Mouse (Mus musculus) limb, embryonic 12.5 days (tissue): ENCODE data around the gene Smarcal1. TPM values are rescaled to one million over a fixed set of nuclear protein-coding genes. Genes with fewer than 3 reads are reported as not detected.

ENCODE experiments used
- ATAC-seq: fragments of 200-750 bp; cut with Nextera tagmentation; 2 replicates; pipeline ENCODE4 v1.8.0; 2017; ENCODE audit warnings: low read depth, moderate TSS enrichment; ENCODE audit not compliant: insufficient number of reproducible peaks, insufficient read depth, low FRiP score, low TSS enrichment
- H3K27ac ChIP-seq: fragments of 300-500 bp; sonication (generic); 2 replicates; pipeline ENCODE4 v1.5.1; 2016; ENCODE audit warnings: mild to moderate bottlenecking, moderate library complexity
- H3K27me3 ChIP-seq: fragments of 300-500 bp; sonication (generic); 2 replicates; pipeline ENCODE4 v1.6.1; 2016; ENCODE audit warnings: mild to moderate bottlenecking, moderate library complexity
- H3K36me3 ChIP-seq: fragments of 300-500 bp; sonication (generic); 2 replicates; pipeline ENCODE4 v1.6.1; 2016; ENCODE audit warnings: mild to moderate bottlenecking, moderate library complexity
- H3K4me1 ChIP-seq: fragments of 300-500 bp; sonication (generic); replicated peaks from 2 replicates; pipeline ENCODE4 v1.6.1; 2016
- H3K4me2 ChIP-seq: fragments of 300-500 bp; sonication (generic); 2 replicates; pipeline ENCODE4 v1.6.1; 2016; ENCODE audit warnings: mild to moderate bottlenecking, moderate library complexity
- H3K4me3 ChIP-seq: fragments of 300-500 bp; sonication (generic); replicated peaks from 2 replicates; pipeline ENCODE4 v1.5.1; 2016; ENCODE audit warnings: mild to moderate bottlenecking
- H3K9ac ChIP-seq: fragments of 300-500 bp; sonication (generic); replicated peaks from 2 replicates; pipeline ENCODE4 v1.6.1; 2016; ENCODE audit warnings: mild to moderate bottlenecking, moderate library complexity
- H3K9me3 ChIP-seq: fragments of 300-500 bp; sonication (generic); 2 replicates; pipeline ENCODE4 v1.6.1; 2016; ENCODE audit warnings: mild to moderate bottlenecking, moderate library complexity
- WGBS: fragments of 180-500 bp; shearing (Covaris S2); methylation state at CpG from one replicate; pipeline ENCODE4 v1.1.7; 2016; 5-methylcytosine and 5-hydroxymethylcytosine counted together
- polyA plus RNA-seq: library from polyadenylated mRNA; unstranded; fragments of >200 nt; fragmentation: Nextera tagmentation; extraction: Ambion mirVana; gene quantifications from 2 replicates; pipeline ENCODE4 v1.2.1, GENCODE M21; 2016

Gene Smarcal1
- polyA plus RNA-seq, 1 experiment from 2014 or later = 34.7 TPM

DNA sequence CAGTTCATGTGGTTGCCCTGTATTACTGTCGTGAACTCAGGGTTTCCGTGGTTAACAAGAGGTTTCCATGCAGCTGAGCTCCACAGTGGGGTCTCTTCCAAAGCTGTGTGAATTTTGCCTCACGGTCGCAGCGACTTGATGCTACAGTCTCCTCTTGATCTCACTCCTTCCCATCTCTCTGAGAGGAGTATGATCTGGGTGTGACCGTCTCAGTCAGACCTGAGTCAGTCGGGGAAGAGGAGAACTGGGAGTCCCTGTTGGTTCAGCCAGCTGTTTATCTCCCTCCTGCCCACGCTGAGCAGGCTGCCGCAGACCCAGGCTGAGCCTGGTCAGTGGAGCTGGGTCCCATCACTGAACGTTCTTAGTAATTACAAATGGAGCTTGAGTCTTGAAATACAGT lies 26.1 kb downstream of the Smarcal1 start:
- WGBS = 87% methylated on average over 10 of the region's 10 CpGs
- H3K27me3 ChIP-seq = no peaks in the 10 kb centered on the region

GRCm38 (mm10) chr1:72609887-72610877 lies 27.1 kb downstream of the Smarcal1 start:
- Histone ChIP-seq H3K4me1 (no peaks in the 10 kb centered on the region), H3K4me3 (no peak overlapping the region), H3K27ac (no peak overlapping the region), H3K36me3 (peaks cover 91% of the 10 kb centered on the region), H3K27me3 (no peaks in the 10 kb centered on the region), H3K4me2 (no peak overlapping the region), H3K9me3 (no peaks in the 10 kb centered on the region), H3K9ac (no peak overlapping the region)
- WGBS = 81% methylated on average over 23 of the region's 23 CpGs
- ATAC-seq = no peak

More for the DNA sequence above, 26.1 kb downstream of the Smarcal1 start:
- Histone ChIP-seq H3K4me3 (no peak overlapping the region), H3K27ac (no peak overlapping the region), H3K9me3 (no peaks in the 10 kb centered on the region), H3K4me1 (no peaks in the 10 kb centered on the region), H3K36me3 (peaks cover 90% of the 10 kb centered on the region), H3K9ac (no peak overlapping the region), H3K4me2 (no peak overlapping the region)
- ATAC-seq = no peak

GRCm38 (mm10) chr1:72612172-72612571 lies 29.1 kb downstream of the Smarcal1 start:
- no peaks in the 10 kb centered on the region for H3K9me3 ChIP-seq
- peaks cover 97% of the 10 kb centered on the region for H3K36me3 ChIP-seq
- H3K4me2 ChIP-seq = no peak overlapping the region
- H3K9ac ChIP-seq = no peak overlapping the region
- no peak overlapping the region for H3K4me3 ChIP-seq
- no peak overlapping the region for H3K27ac ChIP-seq
- no peaks in the 10 kb centered on the region for H3K27me3 ChIP-seq
- no peak for ATAC-seq
- H3K4me1 ChIP-seq = no peaks in the 10 kb centered on the region
- 93% methylated on average over 6 of the region's 6 CpGs for WGBS

DNA sequence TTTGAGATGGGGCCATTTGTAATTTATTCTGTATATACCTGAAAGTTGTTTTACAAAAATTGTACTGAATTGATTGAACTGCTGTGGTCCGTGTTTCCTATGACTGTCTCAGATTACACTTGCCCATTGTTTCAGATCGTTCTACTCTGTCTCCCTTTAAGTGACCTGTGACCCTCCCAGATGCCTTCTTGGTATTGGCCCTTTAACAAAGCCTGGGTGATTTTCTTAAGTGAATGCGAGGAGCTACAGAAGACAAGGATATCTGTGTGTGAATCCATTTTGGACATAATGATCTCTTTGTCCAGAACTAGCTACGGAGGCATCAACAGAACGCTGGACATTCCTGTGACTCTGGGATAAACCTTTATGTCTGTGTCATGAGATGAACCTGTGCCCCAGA lies 52.2 kb downstream of the Smarcal1 start:
- Histone ChIP-seq H3K4me1 (no peaks in the 10 kb centered on the region), H3K9ac (no peak overlapping the region), H3K27ac (no peak overlapping the region), H3K4me2 (no peak overlapping the region), H3K36me3 (peaks cover 38% of the 10 kb centered on the region), H3K9me3 (no peaks in the 10 kb centered on the region), H3K4me3 (no peak overlapping the region), H3K27me3 (no peaks in the 10 kb centered on the region)
- ATAC-seq = no peak
- 57% methylated on average over 5 of the region's 5 CpGs for WGBS

- H3K4me3 ChIP-seq = peak overlapping the region; percentile 32
- H3K9ac ChIP-seq = no peak overlapping the region
- no peaks in the 10 kb centered on the region for H3K27me3 ChIP-seq
- 37% methylated on average over 49 of the region's 49 CpGs for WGBS
- no peaks in the 10 kb centered on the region for H3K4me1 ChIP-seq
- H3K27ac ChIP-seq = no peak overlapping the region
- H3K36me3 ChIP-seq = no peaks in the 10 kb centered on the region
- H3K9me3 ChIP-seq = no peaks in the 10 kb centered on the region
- ATAC-seq = no peak
- peak overlapping the region; percentile 53 for H3K4me2 ChIP-seq
Measured at GRCm38 (mm10) chr1:72640658-72641410, 57.8 kb downstream of the Smarcal1 start.

GRCm38 (mm10) chr1:72673070-72673469 lies 90.0 kb downstream of the Smarcal1 start:
- ATAC-seq = no peak

More at GRCm38 (mm10) chr1:72673070-72673469, 90.0 kb downstream of the Smarcal1 start:
- H3K4me1 ChIP-seq = no peaks in the 10 kb centered on the region
- H3K9ac ChIP-seq = no peak overlapping the region
- H3K4me3 ChIP-seq = no peak overlapping the region
- H3K4me2 ChIP-seq = no peak overlapping the region
- WGBS = 42% methylated on average over 3 of the region's 3 CpGs
- no peaks in the 10 kb centered on the region for H3K36me3 ChIP-seq
- no peaks in the 10 kb centered on the region for H3K9me3 ChIP-seq
- no peak overlapping the region for H3K27ac ChIP-seq
- H3K27me3 ChIP-seq = no peaks in the 10 kb centered on the region

Other genes with a start within 250 kb of the Smarcal1 start
- gene March4, start 46.3 kb upstream of the Smarcal1 start, polyA plus RNA-seq = not detected in 2 replicates
- not detected in 2 replicates for gene Ankar, start 117.3 kb downstream of the Smarcal1 start, polyA plus RNA-seq
- gene Rpl37a, start 128.0 kb downstream of the Smarcal1 start, polyA plus RNA-seq = 1,908 and 1,948 TPM in 2 replicates
- 319 and 323 TPM in 2 replicates for gene Igfbp2, start 241.3 kb downstream of the Smarcal1 start, polyA plus RNA-seq